Mouse (Mus musculus) lung, postnatal 0 days (tissue): ENCODE measurements at regions not wholly inside any gene's neighbourhood (a gene's known extent, or its start where the extent isn't known, plus 50 kb on each side); places are given as distances from the start of the nearest gene placed in this dataset.

Source experiments
- CTCF ChIP-seq: IDR thresholded peaks from 2 replicates; pipeline ENCODE4 v1.5.1; 2016; ENCODE audit warnings: antibody characterized with exemption, mild to moderate bottlenecking
- EP300 ChIP-seq: IDR thresholded peaks from 2 replicates; pipeline ENCODE4 v1.6.1; 2016; ENCODE audit warnings: antibody characterized with exemption, mild to moderate bottlenecking, control low read depth

GRCm38 (mm10) chr10:115708623-115709022, 108.0 kb upstream of the Tspan8 start:
- TF ChIP-seq CTCF, result no peak
- no peak for TF ChIP-seq EP300
